Mouse (Mus musculus) midbrain, embryonic 14.5 days (tissue): ENCODE results near the gene Lrrc32. TPM values are rescaled to one million over a fixed set of nuclear protein-coding genes. Genes with fewer than 3 reads are reported as not detected.

Source experiments
- ATAC-seq: fragments of 200-750 bp; cut with Nextera tagmentation; 2 replicates; pipeline ENCODE4 v1.8.0; 2017; ENCODE audit warnings: moderate number of reproducible peaks, moderate library complexity; ENCODE audit not compliant: low FRiP score, low TSS enrichment
- DNase-seq: peaks from one replicate; pipeline ENCODE4 v3.0.0-alpha.2; 2015
- H3K27ac ChIP-seq: fragments of 300-500 bp; sonication (generic); replicated peaks from 2 replicates; pipeline ENCODE4 v1.5.1; 2014; ENCODE audit warnings: mild to moderate bottlenecking, low read depth, low read length, moderate library complexity
- H3K27me3 ChIP-seq: fragments of 300-500 bp; sonication (generic); 2 replicates; pipeline ENCODE4 v1.6.1; 2014; ENCODE audit warnings: low read length, control low read depth, mixed read lengths; ENCODE audit not compliant: control insufficient read depth, insufficient read depth
- H3K36me3 ChIP-seq: fragments of 300-500 bp; sonication (generic); 2 replicates; pipeline ENCODE4 v1.6.1; 2014; ENCODE audit warnings: low read length, control low read depth; ENCODE audit not compliant: control insufficient read depth, insufficient read depth
- H3K4me1 ChIP-seq: fragments of 300-500 bp; sonication (generic); 2 replicates; pipeline ENCODE4 v1.6.1; 2014; ENCODE audit warnings: mild to moderate bottlenecking, antibody characterized with exemption, low read length, control low read depth; ENCODE audit not compliant: control insufficient read depth, insufficient read depth
- H3K4me2 ChIP-seq: fragments of 300-500 bp; sonication (generic); 2 replicates; pipeline ENCODE4 v1.6.1; 2014; ENCODE audit warnings: mild to moderate bottlenecking, low read length, moderate library complexity
- H3K4me3 ChIP-seq: fragments of 300-500 bp; sonication (generic); replicated peaks from 2 replicates; pipeline ENCODE4 v1.5.1; 2014; ENCODE audit warnings: low read depth, low read length
- H3K9ac ChIP-seq: fragments of 300-500 bp; sonication (generic); replicated peaks from 2 replicates; pipeline ENCODE4 v1.6.1; 2014; ENCODE audit warnings: mild to moderate bottlenecking, low read length, moderate library complexity
- H3K9me3 ChIP-seq: fragments of 300-500 bp; sonication (generic); 2 replicates; pipeline ENCODE4 v1.6.1; 2016; ENCODE audit warnings: low read length, control low read depth, mixed read lengths; ENCODE audit not compliant: control insufficient read depth
- WGBS: fragments of 180-500 bp; shearing (Covaris S2); extraction: QIAGEN DNeasy Blood & Tissue Kit; methylation state at CpG from one replicate; pipeline ENCODE4 v1.1.7; 2014; 5-methylcytosine and 5-hydroxymethylcytosine counted together
- polyA plus RNA-seq: library from polyadenylated mRNA; unstranded; fragments of >200 nt; fragmentation: Nextera tagmentation; extraction: Ambion mirVana; gene quantifications from 2 replicates; pipeline ENCODE4 v1.2.1, GENCODE M21; 2014

Lrrc32 gene
- polyA plus RNA-seq, 1 experiment from 2014 or later = 4.2 TPM

DNA sequence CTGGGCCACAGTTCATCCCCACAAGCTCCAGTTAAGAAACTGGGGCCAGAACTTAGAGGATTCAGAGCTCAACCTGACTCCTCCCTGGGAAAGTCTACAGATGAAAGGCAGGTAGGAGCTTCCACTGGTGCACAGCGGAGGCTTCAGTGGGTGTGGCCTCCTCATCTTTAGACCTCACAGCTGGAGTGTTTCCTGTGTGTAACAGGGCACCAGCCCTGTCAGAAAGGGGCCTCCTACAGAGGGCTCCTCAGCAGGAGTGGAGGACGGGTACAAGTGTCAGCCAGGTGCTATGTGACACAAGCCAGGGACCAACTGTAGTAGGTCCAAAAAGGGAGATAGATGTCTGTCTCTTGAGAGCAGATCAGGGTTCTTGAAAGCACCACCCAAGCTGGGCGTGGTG, 24.2 kb downstream of the Lrrc32 start:
- Histone ChIP-seq H3K27ac (no peak overlapping the region), H3K27me3 (no peaks in the 10 kb centered on the region), H3K9ac (no peak overlapping the region), H3K4me1 (no peaks in the 10 kb centered on the region), H3K36me3 (no peaks in the 10 kb centered on the region), H3K9me3 (no peaks in the 10 kb centered on the region), H3K4me2 (no peak overlapping the region), H3K4me3 (no peak overlapping the region)
- 79% methylated on average over 3 of the region's 3 CpGs for WGBS
- ATAC-seq (no peak), DNase-seq (no peak)

DNA sequence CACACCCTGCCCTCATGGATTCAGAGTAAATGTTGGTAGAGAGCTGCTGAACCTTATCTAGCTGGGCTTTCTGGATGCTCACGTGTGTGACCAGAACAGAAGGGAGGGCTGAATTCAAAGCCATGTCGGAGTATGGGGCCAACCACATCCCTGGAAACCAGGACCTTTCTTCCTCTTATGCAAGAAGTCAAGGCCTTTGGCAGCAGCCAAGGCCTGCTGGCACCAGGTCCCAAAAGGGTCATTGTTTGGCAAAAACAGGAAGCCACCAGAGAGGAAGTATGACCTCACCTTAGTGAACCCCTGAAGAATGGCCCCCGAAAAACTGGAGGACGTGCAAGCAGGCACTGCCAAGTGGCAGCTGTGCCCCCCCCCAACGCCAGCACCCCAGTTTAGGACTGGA, 33.5 kb downstream of the Lrrc32 start:
- Histone ChIP-seq H3K27me3 (no peaks in the 10 kb centered on the region), H3K27ac (no peak overlapping the region), H3K9ac (no peak overlapping the region), H3K4me2 (no peak overlapping the region), H3K9me3 (no peaks in the 10 kb centered on the region), H3K4me3 (no peak overlapping the region), H3K36me3 (no peaks in the 10 kb centered on the region), H3K4me1 (no peaks in the 10 kb centered on the region)
- WGBS = 86% methylated on average over 5 of the region's 5 CpGs
- ATAC-seq = no peak
- DNase-seq = no peak

- Histone ChIP-seq H3K4me1 (no peaks in the 10 kb centered on the region), H3K4me3 (no peak overlapping the region), H3K9me3 (no peaks in the 10 kb centered on the region), H3K27ac (no peak overlapping the region), H3K36me3 (no peaks in the 10 kb centered on the region), H3K4me2 (no peak overlapping the region), H3K27me3 (no peaks in the 10 kb centered on the region), H3K9ac (no peak overlapping the region)
- DNase-seq = no peak
- 82% methylated on average over 8 of the region's 8 CpGs for WGBS
- ATAC-seq = no peak
Observed at GRCm38 (mm10) chr7:98523070-98523812, 34.2 kb downstream of the Lrrc32 start.

DNA sequence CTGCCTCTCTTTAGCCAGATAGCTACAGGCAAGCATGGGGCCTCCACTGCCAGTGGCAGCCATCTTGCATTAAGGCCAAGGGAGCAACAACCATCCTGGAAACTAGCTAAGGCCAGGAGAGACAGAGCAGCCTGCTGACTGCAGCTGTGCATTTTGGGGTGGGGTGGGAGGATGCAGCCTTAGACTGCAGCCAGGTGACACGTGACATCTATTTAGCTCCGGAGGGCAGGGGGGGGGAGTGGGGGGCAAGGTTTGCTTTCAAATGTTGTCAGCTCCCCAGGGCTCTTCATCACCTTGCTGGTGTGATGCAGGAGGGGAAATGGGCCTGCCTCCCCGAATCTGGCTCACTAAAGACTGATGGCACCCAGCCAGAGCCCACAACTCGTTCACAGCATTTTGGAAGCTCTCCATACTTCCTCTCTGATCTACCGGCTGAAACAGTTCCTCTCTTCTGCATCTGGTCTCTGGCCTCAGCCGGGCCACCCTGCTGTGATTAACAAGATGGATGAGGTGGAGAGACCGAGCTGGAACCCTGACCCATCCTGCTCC, 34.8 kb downstream of the Lrrc32 start:
- WGBS = 17% methylated on average over 7 of the region's 7 CpGs
- peak; percentile 71 for DNase-seq
- Histone ChIP-seq H3K36me3 (no peaks in the 10 kb centered on the region), H3K27me3 (no peaks in the 10 kb centered on the region), H3K9ac (no peak overlapping the region), H3K4me2 (no peak overlapping the region), H3K4me3 (no peak overlapping the region), H3K4me1 (no peaks in the 10 kb centered on the region), H3K27ac (no peak overlapping the region), H3K9me3 (no peaks in the 10 kb centered on the region)
- no peak; the same call in 1 of the 2 replicates for ATAC-seq

DNA sequence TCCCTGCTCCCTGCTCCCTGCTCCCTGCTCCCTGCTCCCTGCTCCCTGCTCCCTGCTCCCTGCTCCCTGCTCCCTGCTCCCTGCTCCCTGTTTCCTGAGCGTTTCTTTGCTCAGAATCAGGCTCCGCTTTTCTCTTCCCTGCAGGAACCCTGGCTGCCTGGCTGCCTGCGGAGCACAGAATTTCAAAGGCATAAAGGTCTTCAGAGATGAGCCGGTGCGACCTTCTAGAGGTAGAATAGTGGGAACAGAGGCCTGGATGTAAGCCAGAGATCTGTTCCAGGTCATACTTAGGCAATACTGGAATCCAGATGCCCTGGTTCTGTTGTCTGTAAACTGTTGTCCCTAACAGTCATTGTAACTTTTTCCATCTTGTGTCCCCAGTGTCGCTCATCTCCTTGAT, 35.3 kb downstream of the Lrrc32 start:
- DNase-seq (no peak), ATAC-seq (no peak)
- no peak overlapping the region for H3K27ac ChIP-seq
- H3K4me1 ChIP-seq = no peaks in the 10 kb centered on the region
- H3K4me3 ChIP-seq = no peak overlapping the region
- no peak overlapping the region for H3K9ac ChIP-seq
- no peaks in the 10 kb centered on the region for H3K9me3 ChIP-seq
- H3K4me2 ChIP-seq = no peak overlapping the region
- H3K36me3 ChIP-seq = no peaks in the 10 kb centered on the region
- WGBS = 23% methylated on average over 6 of the region's 6 CpGs
- no peaks in the 10 kb centered on the region for H3K27me3 ChIP-seq

- Histone ChIP-seq H3K27ac (no peak overlapping the region), H3K36me3 (no peaks in the 10 kb centered on the region), H3K27me3 (no peaks in the 10 kb centered on the region), H3K4me2 (no peak overlapping the region), H3K4me3 (no peak overlapping the region), H3K9ac (no peak overlapping the region), H3K4me1 (no peaks in the 10 kb centered on the region), H3K9me3 (no peaks in the 10 kb centered on the region)
- DNase-seq (no peak), ATAC-seq (no peak)
- WGBS = 88% methylated on average over 6 of the region's 6 CpGs
Observed at GRCm38 (mm10) chr7:98524869-98525699, 36.0 kb downstream of the Lrrc32 start.

DNA sequence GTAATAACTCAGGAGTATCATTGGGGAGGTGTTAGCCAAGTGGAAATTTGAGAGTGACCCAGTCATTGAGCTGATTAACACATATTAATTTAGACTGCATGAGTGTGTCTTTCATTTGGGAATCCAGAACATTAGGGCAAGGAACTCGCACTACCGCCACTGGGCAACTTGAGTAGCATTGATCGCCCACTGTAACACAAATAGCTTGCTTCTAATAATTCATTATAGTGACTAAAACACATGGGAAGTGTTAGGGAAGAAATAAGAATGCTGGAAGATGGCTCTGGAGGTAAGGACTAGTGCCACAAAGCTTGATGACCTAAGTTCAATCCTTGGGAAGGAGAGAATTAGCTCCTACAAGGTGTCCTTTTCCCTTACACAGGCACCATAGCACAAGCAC, 38.0 kb downstream of the Lrrc32 start:
- no peaks in the 10 kb centered on the region for H3K36me3 ChIP-seq
- no peak for ATAC-seq
- no peak overlapping the region for H3K27ac ChIP-seq
- no peak overlapping the region for H3K9ac ChIP-seq
- DNase-seq = no peak
- H3K27me3 ChIP-seq = no peaks in the 10 kb centered on the region
- no peaks in the 10 kb centered on the region for H3K4me1 ChIP-seq
- 96% methylated on average over 3 of the region's 3 CpGs for WGBS
- H3K4me3 ChIP-seq = no peak overlapping the region
- H3K4me2 ChIP-seq = no peak overlapping the region
- H3K9me3 ChIP-seq = no peaks in the 10 kb centered on the region

DNA sequence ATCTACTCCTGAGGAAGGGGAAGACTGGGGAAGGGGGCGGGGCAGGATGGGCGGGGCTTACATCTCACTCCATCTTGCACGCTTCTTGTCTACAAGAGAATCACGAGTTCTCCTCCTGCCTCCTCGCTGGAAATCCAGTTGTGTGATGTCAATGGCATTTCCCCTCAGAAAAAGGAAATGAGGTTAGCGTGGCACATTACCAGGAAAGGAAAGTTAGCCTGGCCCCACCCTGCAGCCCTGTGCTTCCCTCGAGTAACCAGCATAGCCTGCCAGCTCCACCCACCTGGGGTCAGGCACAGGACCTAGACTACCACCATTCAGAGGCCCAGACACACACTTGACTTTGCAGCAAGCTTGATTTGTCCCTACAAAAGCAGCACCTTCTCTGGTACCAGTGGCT, 42.5 kb downstream of the Lrrc32 start:
- DNase-seq = no peak
- H3K4me1 ChIP-seq = no peaks in the 10 kb centered on the region
- no peak overlapping the region for H3K9ac ChIP-seq
- no peaks in the 10 kb centered on the region for H3K36me3 ChIP-seq
- no peak overlapping the region for H3K27ac ChIP-seq
- H3K4me3 ChIP-seq = no peak overlapping the region
- H3K27me3 ChIP-seq = no peaks in the 10 kb centered on the region
- WGBS = 73% methylated on average over 7 of the region's 7 CpGs
- H3K9me3 ChIP-seq = no peaks in the 10 kb centered on the region
- no peak overlapping the region for H3K4me2 ChIP-seq
- ATAC-seq = no peak
